Mouse (Mus musculus) liver, embryonic 11.5 days (tissue): Measurements from ENCODE around the gene Mettl2. TPM values are rescaled to one million over a fixed set of nuclear protein-coding genes. Genes with fewer than 3 reads are reported as not detected.
"Not testable (repeated sequence)": the region's sequence is repeated elsewhere in the genome, so short reads cannot be mapped to it uniquely, and the experiment has no call there.

Source experiments
- ATAC-seq: fragments of 200-750 bp; cut with Nextera tagmentation; replicated peaks from 2 replicates; pipeline ENCODE4 v1.8.0; 2017; ENCODE audit warnings: moderate number of reproducible peaks, mild to moderate bottlenecking, moderate TSS enrichment, moderate library complexity; ENCODE audit not compliant: low FRiP score
- DNase-seq: peaks from one replicate; pipeline ENCODE4 v3.0.0-alpha.2; 2017; ENCODE audit warnings: low spot score
- H3K27ac ChIP-seq: fragments of 300-500 bp; sonication (generic); 2 replicates; pipeline ENCODE4 v1.5.1; 2014; ENCODE audit warnings: mild to moderate bottlenecking, low read depth, low read length, control low read depth
- H3K27me3 ChIP-seq: fragments of 300-500 bp; sonication (generic); replicated peaks from 2 replicates; pipeline ENCODE4 v1.6.1; 2014; ENCODE audit warnings: low read length, mixed read lengths; ENCODE audit not compliant: control insufficient read depth, insufficient read depth
- H3K36me3 ChIP-seq: fragments of 300-500 bp; sonication (generic); 2 replicates; pipeline ENCODE4 v1.6.1; 2014; ENCODE audit warnings: mild to moderate bottlenecking, low read length, moderate library complexity, mixed read lengths; ENCODE audit not compliant: control insufficient read depth, insufficient read depth
- H3K4me1 ChIP-seq: fragments of 300-500 bp; sonication (generic); replicated peaks from 2 replicates; pipeline ENCODE4 v1.6.1; 2014; ENCODE audit warnings: low read length, mixed read lengths; ENCODE audit not compliant: control insufficient read depth, insufficient read depth
- H3K4me2 ChIP-seq: fragments of 300-500 bp; sonication (generic); 2 replicates; pipeline ENCODE4 v1.6.1; 2014; ENCODE audit warnings: mild to moderate bottlenecking, control low read depth, moderate library complexity
- H3K4me3 ChIP-seq: fragments of 300-500 bp; sonication (generic); 2 replicates; pipeline ENCODE4 v1.5.1; 2014; ENCODE audit warnings: low read depth, low read length, control low read depth
- H3K9ac ChIP-seq: fragments of 300-500 bp; sonication (generic); 2 replicates; pipeline ENCODE4 v1.6.1; 2014; ENCODE audit warnings: low read depth, low read length, control low read depth
- H3K9me3 ChIP-seq: fragments of 300-500 bp; sonication (generic); 2 replicates; pipeline ENCODE4 v1.6.1; 2016; ENCODE audit warnings: low read length, inconsistent platforms, mixed read lengths; ENCODE audit not compliant: control insufficient read depth
- WGBS: fragments of 180-500 bp; shearing (Covaris S2); extraction: QIAGEN DNeasy Blood & Tissue Kit; methylation state at CpG from one replicate; pipeline ENCODE4 v1.1.7; 2014; 5-methylcytosine and 5-hydroxymethylcytosine counted together
- polyA plus RNA-seq: library from polyadenylated mRNA; unstranded; fragments of >200 nt; fragmentation: Nextera tagmentation; extraction: Ambion mirVana; gene quantifications from 2 replicates; pipeline ENCODE4 v1.2.1, GENCODE M21; 2014

The Mettl2 gene
- 46.2 and 46.9 TPM in 2 replicates for polyA plus RNA-seq

GRCm38 (mm10) chr11:105125735-105126519 lies at the start of gene Mettl2:
Gene Mettl2, plus strand, starts transcription at chr11:105126425.
- peak; percentile 82 for ATAC-seq
- Histone ChIP-seq H3K4me3 (peak within 1 kb of the TSS; percentile 100), H3K4me2 (peak within 1 kb of the TSS; percentile 91), H3K27me3 (no peaks in the 10 kb centered on the region), H3K9ac (peak within 1 kb of the TSS; percentile 82), H3K36me3 (peaks cover 13% of the 10 kb centered on the region), H3K9me3 (no peaks in the 10 kb centered on the region), H3K4me1 (peaks cover 15% of the 10 kb centered on the region), H3K27ac (peak within 1 kb of the TSS; percentile 71)
- WGBS, result 1% methylated on average over 38 of the region's 38 CpGs
- peak; percentile 84 for DNase-seq

GRCm38 (mm10) chr11:105112448-105112847 lies 13.8 kb upstream of the Mettl2 start:
- H3K27ac ChIP-seq, H3K27me3 ChIP-seq, DNase-seq, H3K36me3 ChIP-seq, ATAC-seq, H3K9ac ChIP-seq, H3K4me2 ChIP-seq, H3K9me3 ChIP-seq, H3K4me3 ChIP-seq, H3K4me1 ChIP-seq: not testable (repeated sequence)
- WGBS, result 71% methylated on average over 22 of the region's 22 CpGs

- H3K4me3 ChIP-seq, result no peak overlapping the region
- H3K27me3 ChIP-seq, result no peaks in the 10 kb centered on the region
- WGBS, result 79% methylated on average over 7 of the region's 7 CpGs
- no peaks in the 10 kb centered on the region for H3K36me3 ChIP-seq
- no peak overlapping the region for H3K4me2 ChIP-seq
- 0 out of 2 replicates have a peak, but pooled peaks cover 4% of the 10 kb centered on the region for H3K4me1 ChIP-seq
- no peaks in the 10 kb centered on the region for H3K9me3 ChIP-seq
- DNase-seq (no peak), ATAC-seq (no peak)
- H3K9ac ChIP-seq, result no peak overlapping the region
- no peak overlapping the region for H3K27ac ChIP-seq
Measured at GRCm38 (mm10) chr11:105117814-105118213, 8.4 kb upstream of the Mettl2 start.

GRCm38 (mm10) chr11:105120551-105121061 lies 5.6 kb upstream of the Mettl2 start:
- H3K27me3 ChIP-seq, result no peaks in the 10 kb centered on the region
- DNase-seq (no peak), ATAC-seq (no peak)
- no peaks in the 10 kb centered on the region for H3K36me3 ChIP-seq
- no peak overlapping the region for H3K4me3 ChIP-seq
- no peak overlapping the region for H3K27ac ChIP-seq
- 28% methylated on average over 4 of the region's 4 CpGs for WGBS
- H3K4me2 ChIP-seq, result no peak overlapping the region
- 0 out of 2 replicates have a peak, but pooled peaks cover 4% of the 10 kb centered on the region for H3K4me1 ChIP-seq
- no peak overlapping the region for H3K9ac ChIP-seq
- H3K9me3 ChIP-seq, result no peaks in the 10 kb centered on the region

- H3K27me3 ChIP-seq, H3K36me3 ChIP-seq, H3K4me2 ChIP-seq, H3K4me3 ChIP-seq, ATAC-seq, DNase-seq, H3K9me3 ChIP-seq, H3K9ac ChIP-seq, H3K27ac ChIP-seq, H3K4me1 ChIP-seq: not testable (repeated sequence)
- 71% methylated on average over 5 of the region's 5 CpGs for WGBS
Measured at GRCm38 (mm10) chr11:105121792-105122191, 4.4 kb upstream of the Mettl2 start.

GRCm38 (mm10) chr11:105123986-105124385 lies 2.2 kb upstream of the Mettl2 start:
- no peaks in the 10 kb centered on the region for H3K27me3 ChIP-seq
- no peak overlapping the region for H3K9ac ChIP-seq
- H3K27ac ChIP-seq, result no peak overlapping the region
- H3K4me2 ChIP-seq, result no peak overlapping the region
- ATAC-seq (peak; percentile 58), DNase-seq (no peak)
- peaks cover 1% of the 10 kb centered on the region; the same call in 1 of the 2 replicates for H3K36me3 ChIP-seq
- H3K4me3 ChIP-seq, result no peak overlapping the region
- no peaks in the 10 kb centered on the region for H3K9me3 ChIP-seq
- WGBS, result 13% methylated on average over 9 of the region's 9 CpGs
- peaks cover 15% of the 10 kb centered on the region for H3K4me1 ChIP-seq

- Histone ChIP-seq H3K9ac (peak overlapping the region; percentile 82), H3K27ac (peak overlapping the region; percentile 39)
Measured at GRCm38 (mm10) chr11:105126520-105127029, 350 bp downstream of the Mettl2 start.

GRCm38 (mm10) chr11:105135692-105136091 lies 9.5 kb downstream of the Mettl2 start:
- ATAC-seq, result peak; percentile 53
- no peak overlapping the region for H3K9ac ChIP-seq
- 66% methylated on average over 7 of the region's 7 CpGs for WGBS

More at GRCm38 (mm10) chr11:105126520-105127029, 350 bp downstream of the Mettl2 start:
- Histone ChIP-seq H3K4me2 (peak overlapping the region; percentile 91), H3K27me3 (no peaks in the 10 kb centered on the region), H3K4me1 (peaks cover 15% of the 10 kb centered on the region), H3K36me3 (peaks cover 15% of the 10 kb centered on the region), H3K4me3 (peak overlapping the region; percentile 100), H3K9me3 (no peaks in the 10 kb centered on the region)
- no peak for DNase-seq
- ATAC-seq, result peak; percentile 24
- under 1% methylated on average over 49 of the region's 49 CpGs for WGBS

More at GRCm38 (mm10) chr11:105135692-105136091, 9.5 kb downstream of the Mettl2 start:
- Histone ChIP-seq H3K36me3 (peaks cover 68% of the 10 kb centered on the region), H3K4me2 (no peak overlapping the region), H3K9me3 (no peaks in the 10 kb centered on the region), H3K4me1 (peaks cover 8% of the 10 kb centered on the region; the same call in 1 of the 2 replicates), H3K4me3 (no peak overlapping the region), H3K27ac (no peak overlapping the region), H3K27me3 (no peaks in the 10 kb centered on the region)
- DNase-seq, result no peak
